Mouse (Mus musculus): ENCODE results near the gene H2afz. TPM values are rescaled to one million over a fixed set of nuclear protein-coding genes. Genes with fewer than 3 reads are reported as not detected.
"Not testable (repeated sequence)": the region's sequence is repeated elsewhere in the genome, so short reads cannot be mapped to it uniquely, and the experiment has no call there.

H2afz gene
- polyA plus RNA-seq, 1 experiment from 2014 or later, result 1,332 TPM

- no peaks in the 10 kb centered on the region for H3K9me3 ChIP-seq (replicated peaks)
- H3K9ac ChIP-seq, result no peak overlapping the region
- H3K36me3 ChIP-seq, result peaks cover 30% of the 10 kb centered on the region
- H3K27ac ChIP-seq (replicated peaks), result no peak overlapping the region
- 74% methylated on average over 3 of the region's 3 CpGs for WGBS
- H3K4me1 ChIP-seq, result no peaks in the 10 kb centered on the region
- no peak overlapping the region for H3K4me2 ChIP-seq (replicated peaks)
- H3K4me3 ChIP-seq (replicated peaks), result no peak overlapping the region
- no peaks in the 10 kb centered on the region for H3K27me3 ChIP-seq
- ATAC-seq (ENCODE audit: insufficient number of reproducible peaks, low FRiP score, low TSS enrichment, low read depth), result no peak
Observed at GRCm38 (mm10) chr3:137891089-137891488, 26.8 kb downstream of the H2afz start.

- H3K27ac ChIP-seq (replicated peaks), result no peak overlapping the region
- H3K9me3 ChIP-seq (replicated peaks), result no peaks in the 10 kb centered on the region
- 93% methylated on average over 4 of the region's 4 CpGs for WGBS
- no peaks in the 10 kb centered on the region for H3K27me3 ChIP-seq
- H3K4me2 ChIP-seq (replicated peaks), result no peak overlapping the region
- H3K36me3 ChIP-seq, result peaks cover 30% of the 10 kb centered on the region
- H3K9ac ChIP-seq, result no peak overlapping the region
- no peaks in the 10 kb centered on the region for H3K4me1 ChIP-seq
- ATAC-seq (ENCODE audit: insufficient number of reproducible peaks, low FRiP score, low TSS enrichment, low read depth), result no peak
- no peak overlapping the region for H3K4me3 ChIP-seq (replicated peaks)
Observed at GRCm38 (mm10) chr3:137892118-137892517, 27.8 kb downstream of the H2afz start.

GRCm38 (mm10) chr3:137893789-137894188 lies 29.5 kb downstream of the H2afz start:
- no peak for ATAC-seq (ENCODE audit: insufficient number of reproducible peaks, low FRiP score, low TSS enrichment, low read depth)

GRCm38 (mm10) chr3:137895196-137895595 lies 30.9 kb downstream of the H2afz start:
- H3K4me2 ChIP-seq (replicated peaks), result no peak overlapping the region
- no peak overlapping the region for H3K4me3 ChIP-seq (replicated peaks)
- H3K36me3 ChIP-seq, result peaks cover 37% of the 10 kb centered on the region
- 94% methylated on average over 3 of the region's 3 CpGs for WGBS
- no peak overlapping the region for H3K9ac ChIP-seq
- H3K4me1 ChIP-seq, result no peaks in the 10 kb centered on the region
- no peak for ATAC-seq (ENCODE audit: insufficient number of reproducible peaks, low FRiP score, low TSS enrichment, low read depth)
- H3K27ac ChIP-seq (replicated peaks), result no peak overlapping the region
- H3K9me3 ChIP-seq (replicated peaks), result no peaks in the 10 kb centered on the region
- no peaks in the 10 kb centered on the region for H3K27me3 ChIP-seq

More at GRCm38 (mm10) chr3:137893789-137894188, 29.5 kb downstream of the H2afz start:
- H3K9me3 ChIP-seq (replicated peaks), result no peaks in the 10 kb centered on the region
- H3K36me3 ChIP-seq, result peaks cover 46% of the 10 kb centered on the region
- H3K27me3 ChIP-seq, result no peaks in the 10 kb centered on the region
- no peak overlapping the region for H3K9ac ChIP-seq
- WGBS, result 88% methylated on average over 4 of the region's 4 CpGs
- no peaks in the 10 kb centered on the region for H3K4me1 ChIP-seq
- H3K27ac ChIP-seq (replicated peaks), result no peak overlapping the region
- no peak overlapping the region for H3K4me2 ChIP-seq (replicated peaks)
- no peak overlapping the region for H3K4me3 ChIP-seq (replicated peaks)

- Histone ChIP-seq H3K4me2 (replicated peaks) (no peak overlapping the region), H3K4me3 (replicated peaks) (no peak overlapping the region), H3K4me1 (no peaks in the 10 kb centered on the region), H3K27me3 (no peaks in the 10 kb centered on the region), H3K9me3 (replicated peaks) (no peaks in the 10 kb centered on the region), H3K27ac (replicated peaks) (no peak overlapping the region), H3K9ac (no peak overlapping the region), H3K36me3 (peaks cover 37% of the 10 kb centered on the region)
- no peak for ATAC-seq (ENCODE audit: insufficient number of reproducible peaks, low FRiP score, low TSS enrichment, low read depth)
- WGBS, result 86% methylated on average over 4 of the region's 4 CpGs
Observed at GRCm38 (mm10) chr3:137896386-137896785, 32.1 kb downstream of the H2afz start.

- Histone ChIP-seq H3K9ac (no peak overlapping the region), H3K36me3 (peaks cover 37% of the 10 kb centered on the region), H3K27me3 (no peaks in the 10 kb centered on the region), H3K9me3 (replicated peaks) (no peaks in the 10 kb centered on the region), H3K4me2 (replicated peaks) (no peak overlapping the region), H3K4me1 (no peaks in the 10 kb centered on the region), H3K4me3 (replicated peaks) (no peak overlapping the region), H3K27ac (replicated peaks) (no peak overlapping the region)
- WGBS, result 95% methylated on average over 3 of the region's 3 CpGs
- ATAC-seq (ENCODE audit: insufficient number of reproducible peaks, low FRiP score, low TSS enrichment, low read depth), result no peak
Observed at GRCm38 (mm10) chr3:137896867-137897266, 32.6 kb downstream of the H2afz start.

GRCm38 (mm10) chr3:137897685-137898084 lies 33.4 kb downstream of the H2afz start:
- 80% methylated on average over 5 of the region's 5 CpGs for WGBS
- no peak overlapping the region for H3K9ac ChIP-seq
- H3K27ac ChIP-seq (replicated peaks), result no peak overlapping the region
- no peak for ATAC-seq (ENCODE audit: insufficient number of reproducible peaks, low FRiP score, low TSS enrichment, low read depth)
- H3K36me3 ChIP-seq, result peaks cover 43% of the 10 kb centered on the region
- H3K4me1 ChIP-seq, result no peaks in the 10 kb centered on the region
- no peak overlapping the region for H3K4me2 ChIP-seq (replicated peaks)
- no peaks in the 10 kb centered on the region for H3K27me3 ChIP-seq
- no peaks in the 10 kb centered on the region for H3K9me3 ChIP-seq (replicated peaks)
- no peak overlapping the region for H3K4me3 ChIP-seq (replicated peaks)

GRCm38 (mm10) chr3:137900149-137900548 lies 35.9 kb downstream of the H2afz start:
- H3K4me1 ChIP-seq, result no peaks in the 10 kb centered on the region
- ATAC-seq (ENCODE audit: insufficient number of reproducible peaks, low FRiP score, low TSS enrichment, low read depth), result no peak
- no peaks in the 10 kb centered on the region for H3K27me3 ChIP-seq
- H3K9me3 ChIP-seq (replicated peaks), result no peaks in the 10 kb centered on the region
- 66% methylated on average over 10 of the region's 10 CpGs for WGBS
- 0 out of 2 replicates have a peak overlapping the region, but pooled peaks have one; percentile 28 for H3K27ac ChIP-seq (replicated peaks)
- no peak overlapping the region for H3K4me2 ChIP-seq (replicated peaks)
- H3K9ac ChIP-seq, result no peak overlapping the region
- peaks cover 44% of the 10 kb centered on the region for H3K36me3 ChIP-seq
- no peak overlapping the region for H3K4me3 ChIP-seq (replicated peaks)

- Histone ChIP-seq H3K9ac (no peak overlapping the region), H3K4me3 (replicated peaks) (no peak overlapping the region), H3K4me1 (peaks cover 10% of the 10 kb centered on the region), H3K4me2 (replicated peaks) (no peak overlapping the region), H3K27me3 (no peaks in the 10 kb centered on the region), H3K27ac (replicated peaks) (no peak overlapping the region), H3K9me3 (replicated peaks) (no peaks in the 10 kb centered on the region), H3K36me3 (peaks cover 10% of the 10 kb centered on the region; the same call in 1 of the 2 replicates)
- WGBS, result 52% methylated on average over 2 of the region's 2 CpGs
- ATAC-seq (ENCODE audit: insufficient number of reproducible peaks, low FRiP score, low TSS enrichment, low read depth), result no peak
Observed at GRCm38 (mm10) chr3:137913093-137913492, 48.8 kb downstream of the H2afz start.

GRCm38 (mm10) chr3:137914567-137914966 lies 50.3 kb downstream of the H2afz start:
- not testable (repeated sequence) for H3K36me3 ChIP-seq; H3K27ac ChIP-seq (replicated peaks); H3K9me3 ChIP-seq (replicated peaks); H3K9ac ChIP-seq; H3K27me3 ChIP-seq; H3K4me3 ChIP-seq (replicated peaks); H3K4me2 ChIP-seq (replicated peaks); ATAC-seq (ENCODE audit: insufficient number of reproducible peaks, low FRiP score, low TSS enrichment, low read depth)
- peaks cover 17% of the 10 kb centered on the region for H3K4me1 ChIP-seq
- no CpG with 5 or more reads among the region's 1 CpGs for WGBS

Data from embryonic facial prominence, embryonic 15.5 days (tissue).